Mouse (Mus musculus) cerebellum, adult (tissue): Measurements from ENCODE around the gene Gm14819.
"Not testable (repeated sequence)": the region's sequence is repeated elsewhere in the genome, so short reads cannot be mapped to it uniquely, and the experiment has no call there.

Source experiments
- ATAC-seq: cut with Nextera tagmentation; 2 replicates; pipeline ENCODE4 v1.9.2; 2017; ENCODE audit warnings: mild to moderate bottlenecking, moderate library complexity, mixed read lengths; ENCODE audit not compliant: insufficient number of reproducible peaks, low FRiP score, low TSS enrichment

Gene Gm14819

DNA sequence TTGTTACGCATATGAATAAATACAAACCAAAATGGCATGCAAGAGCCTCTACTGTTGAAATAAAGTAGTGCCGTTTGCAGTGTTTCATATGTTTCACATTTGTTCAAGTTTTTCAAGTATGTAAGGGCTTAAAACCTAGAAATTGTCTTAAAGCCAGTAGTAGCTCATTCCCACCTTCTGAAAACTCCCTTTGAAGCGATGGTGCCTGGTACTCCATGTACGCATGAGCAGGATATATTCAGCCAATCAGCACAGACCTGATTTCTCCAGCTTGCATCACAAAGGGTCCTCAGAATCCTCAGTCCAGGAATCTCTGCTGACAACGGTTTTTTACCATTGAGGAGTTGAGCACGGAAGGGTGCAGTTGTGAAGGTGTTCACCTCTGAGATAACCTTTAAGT is at the start of gene Gm14819:
Gene Gm14819 (plus strand): TSS at position 301 of the 400 bp plus-strand sequence.
- ATAC-seq = not testable (repeated sequence)
